Mouse (Mus musculus) ovary, postnatal 14 days (tissue): ENCODE data around the gene Lefty2.

ENCODE experiments used
- DNase-seq: peaks from one replicate; pipeline ENCODE4 v3.0.0; 2022; ENCODE audit warnings: low spot score

Gene Lefty2

GRCm38 (mm10) chr1:180892808-180893207 lies at the start of gene Lefty2:
Lefty2 (plus strand) TSS chr1:180893108.
- no peak for DNase-seq

- peak; percentile 62 for DNase-seq
These were observed 44.8 kb upstream of the Lefty2 start for GRCm38 (mm10) chr1:180848114-180848510.

- peak; percentile 31 for DNase-seq
These were observed 44.2 kb upstream of the Lefty2 start for GRCm38 (mm10) chr1:180848511-180849241.

- no peak for DNase-seq
These were observed 43.1 kb upstream of the Lefty2 start for GRCm38 (mm10) chr1:180849701-180850301.

GRCm38 (mm10) chr1:180850316-180851270 lies 42.3 kb upstream of the Lefty2 start, which contains the start of gene Sde2:
Sde2 (plus strand) TSS chr1:180851127.
- DNase-seq: peak; percentile 100

- no peak for DNase-seq
These were observed 34.1 kb upstream of the Lefty2 start for GRCm38 (mm10) chr1:180858763-180859162.

- no peak for DNase-seq
These were observed 32.9 kb upstream of the Lefty2 start for GRCm38 (mm10) chr1:180860030-180860429.

GRCm38 (mm10) chr1:180863606-180864005 lies 29.3 kb upstream of the Lefty2 start:
- DNase-seq: no peak

GRCm38 (mm10) chr1:180866001-180866400 lies 26.9 kb upstream of the Lefty2 start:
- no peak for DNase-seq

- no peak for DNase-seq
These were observed 22.7 kb upstream of the Lefty2 start for GRCm38 (mm10) chr1:180870122-180870650.

- no peak for DNase-seq
These were observed 18.9 kb upstream of the Lefty2 start for GRCm38 (mm10) chr1:180873861-180874484.

- no peak for DNase-seq
These were observed 18.3 kb upstream of the Lefty2 start for GRCm38 (mm10) chr1:180874615-180875014.

GRCm38 (mm10) chr1:180875126-180875525 lies 17.8 kb upstream of the Lefty2 start:
- no peak for DNase-seq

GRCm38 (mm10) chr1:180877466-180877865 lies 15.4 kb upstream of the Lefty2 start:
- no peak for DNase-seq

GRCm38 (mm10) chr1:180881768-180882167 lies 11.1 kb upstream of the Lefty2 start:
- no peak for DNase-seq

- DNase-seq: no peak
These were observed 9.2 kb upstream of the Lefty2 start for GRCm38 (mm10) chr1:180883731-180884130.

- DNase-seq: no peak
These were observed 8.4 kb upstream of the Lefty2 start for GRCm38 (mm10) chr1:180884484-180884883.

- DNase-seq: peak; percentile 83
These were observed 4.3 kb upstream of the Lefty2 start for GRCm38 (mm10) chr1:180888556-180889042.

GRCm38 (mm10) chr1:180889172-180889571 lies 3.7 kb upstream of the Lefty2 start:
- no peak for DNase-seq

GRCm38 (mm10) chr1:180889841-180890240 lies 3.1 kb upstream of the Lefty2 start:
- no peak for DNase-seq
